Mouse (Mus musculus): ENCODE data around the gene Hspa1l. TPM values are rescaled to one million over a fixed set of nuclear protein-coding genes. Genes with fewer than 3 reads are reported as not detected.
A peak's percentile ranks its signal among the peaks of the same experiment; 100 is the strongest.

Gene Hspa1l
- total and polyA plus RNA-seq, 3 experiments = 0.15 to 1.6 TPM; not detected in 1

- TF ChIP-seq TAL1 (IDR thresholded peaks at IDR 0.05; ENCODE audit: low read length) = no peak
- no peak for TF ChIP-seq EP300 (IDR thresholded peaks at IDR 0.05; ENCODE audit: low read depth in 1 of 2, low read length in 2 of 2)
- peak; percentile 73 for TF ChIP-seq MXI1 (IDR thresholded peaks at IDR 0.05; ENCODE audit: low read depth, low read length)
- peak; percentile 85 for TF ChIP-seq SIN3A (IDR thresholded peaks at IDR 0.05; ENCODE audit: low read length)
- TF ChIP-seq MAZ (IDR thresholded peaks at IDR 0.05; ENCODE audit: low read depth, low read length) = no peak
- TF ChIP-seq GABPA (IDR thresholded peaks at IDR 0.05; ENCODE audit: low read depth, low read length) = no peak
- no peak for TF ChIP-seq CHD1 (IDR thresholded peaks at IDR 0.05; ENCODE audit: low read depth, low read length)
- peak; percentile 84; the same call in 1 of the 2 replicates for TF ChIP-seq POLR2AphosphoS5 (IDR thresholded peaks at IDR 0.05; ENCODE audit: borderline replicate concordance, low read depth, low read length)
- no peak for TF ChIP-seq CHD2 (IDR thresholded peaks at IDR 0.05; ENCODE audit: low read length)
- no peak for TF ChIP-seq MYB (IDR thresholded peaks at IDR 0.05; ENCODE audit: low read depth, low read length)
- peak; percentile 87 to 97 for TF ChIP-seq POLR2A (IDR thresholded peaks at IDR 0.05; ENCODE audit: control insufficient read depth in 1 of 2, insufficient read depth in 1 of 2, low read depth in 1 of 2, low read length in 2 of 2, poor library complexity in 1 of 2)
- no peak for TF ChIP-seq UBTF (IDR thresholded peaks at IDR 0.05; ENCODE audit: borderline replicate concordance, insufficient read depth, low read depth, low read length)
- no peak for TF ChIP-seq MEF2A (IDR thresholded peaks at IDR 0.05; ENCODE audit: extremely low read depth, insufficient replicate concordance, low read depth, low read length, poor library complexity, severe bottlenecking)
- TF ChIP-seq ZC3H11A (IDR thresholded peaks at IDR 0.05; ENCODE audit: low read depth, low read length) = no peak
- peak; percentile 76; the same call in 1 of the 2 replicates for TF ChIP-seq MYC (IDR thresholded peaks at IDR 0.05; ENCODE audit: low read depth, low read length)
- TF ChIP-seq POLR2AphosphoS2 (IDR thresholded peaks at IDR 0.05; ENCODE audit: low read length) = peak; percentile 96
- TF ChIP-seq MAX (IDR thresholded peaks at IDR 0.05; ENCODE audit: low read length) = peak; percentile 99
Measured at GRCm38 (mm10) chr17:34952378-34953040, 20.0 kb upstream of the Hspa1l start (continued).

DNA sequence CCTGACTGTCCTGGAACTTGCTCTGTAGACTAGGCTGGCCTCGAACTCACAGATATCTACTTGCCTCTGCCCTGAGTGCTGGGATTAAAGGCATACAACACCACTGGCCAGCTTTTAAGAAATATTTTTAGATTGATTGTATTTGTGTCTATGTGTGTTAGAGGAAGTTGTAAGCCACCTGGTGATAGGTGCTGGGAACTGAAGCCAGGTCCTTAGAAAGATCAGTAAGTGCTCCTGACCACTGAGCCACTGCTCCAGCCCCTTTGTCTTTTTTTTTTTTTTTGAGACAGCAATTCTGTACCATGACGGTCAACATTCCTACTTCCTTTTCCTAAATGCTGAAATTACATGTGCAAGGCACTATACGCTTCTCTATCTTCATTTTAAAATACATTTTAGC is 19.2 kb upstream of the Hspa1l start:
- H3K4me3 ChIP-seq (ENCODE audit: control insufficient read depth in 1 of 2, insufficient read depth in 1 of 2, low read depth in 2 of 2, low read length in 2 of 2) = peak overlapping the region; percentile 64 to 99

More for the DNA sequence above, 19.2 kb upstream of the Hspa1l start:
- peak overlapping the region; percentile 100 for H3K9ac ChIP-seq (ENCODE audit: control insufficient read depth, low read depth, low read length, poor library complexity, severe bottlenecking)
- DNase-seq (ENCODE audit: low read depth, low spot score) = peak; percentile 64
- no peaks in the 10 kb centered on the region for H3K27me3 ChIP-seq (ENCODE audit: control insufficient read depth in 1 of 2, insufficient read depth in 2 of 2, low read length in 2 of 2)
- peaks cover 22% of the 10 kb centered on the region for H3K79me2 ChIP-seq (ENCODE audit: control insufficient read depth, insufficient read depth, low read length, poor library complexity)
- H3K9me3 ChIP-seq (replicated peaks; ENCODE audit: insufficient read depth, low read length) = no peaks in the 10 kb centered on the region
- H3K27ac ChIP-seq (ENCODE audit: control insufficient read depth, low read depth, low read length) = peak overlapping the region; percentile 90
- TF ChIP-seq CTCF (IDR thresholded peaks at IDR 0.05 in 2 of 3, conservative IDR thresholded peaks at IDR 0.05 in 1 of 3; ENCODE audit: control insufficient read depth in 1 of 3, insufficient read depth in 1 of 3, low read depth in 2 of 3, low read length in 3 of 3, poor library complexity in 1 of 3, severe bottlenecking in 1 of 3) (peak in 1 of 3 experiments; percentile 1; a peak in 1 of 6 replicates), ZNF384 (IDR thresholded peaks at IDR 0.05; ENCODE audit: low read depth, low read length) (peak; percentile 63; the same call in 1 of the 2 replicates), GATA1 (IDR thresholded peaks at IDR 0.05; ENCODE audit: low read depth, low read length) (no peak), CHD2 (IDR thresholded peaks at IDR 0.05; ENCODE audit: low read length) (no peak)
- peaks cover 0 to 11% of the 10 kb centered on the region in 2 experiments; a peak in 3 of 4 replicates for H3K36me3 ChIP-seq (ENCODE audit: control insufficient read depth in 1 of 2, insufficient read depth in 2 of 2, low read length in 2 of 2)
- peaks cover 0 to 3% of the 10 kb centered on the region in 2 experiments; a peak in 1 of 4 replicates for H3K4me1 ChIP-seq (ENCODE audit: control insufficient read depth in 1 of 2, insufficient read depth in 2 of 2, low read length in 2 of 2)

Data from MEL (cell line).